Mouse (Mus musculus) MEL (cell line): ENCODE data around the gene Cmtr2. TPM values are rescaled to one million over a fixed set of nuclear protein-coding genes. Genes with fewer than 3 reads are reported as not detected.

Experiments used
- DNase-seq: peaks from one replicate; pipeline ENCODE4 v3.0.0; 2011; ENCODE audit warnings: low read depth, low spot score
- H3K27ac ChIP-seq: 2 replicates; pipeline ENCODE4 v1.5.1; 2012; ENCODE audit warnings: low read depth, mild to moderate bottlenecking, control low read depth, low read length, moderate library complexity; ENCODE audit not compliant: control insufficient read depth
- H3K27me3 ChIP-seq, 2 experiments: fragments of 150-350 bp in 1 of 2; sonication (generic) in 1 of 2; 2 replicates each; pipeline ENCODE4 v1.6.1; 2012; ENCODE audit warnings: low read length in 2 of 2, mild to moderate bottlenecking in 2 of 2, improper control_type of control experiment in 1 of 2, moderate library complexity in 1 of 2; ENCODE audit not compliant: insufficient read depth in 2 of 2, control insufficient read depth in 1 of 2
- H3K36me3 ChIP-seq, 2 experiments: 2 replicates each; pipeline ENCODE4 v1.6.1; 2012 to 2014; ENCODE audit warnings: low read length in 2 of 2, improper control_type of control experiment in 1 of 2, inconsistent platforms in 1 of 2, mild to moderate bottlenecking in 1 of 2; ENCODE audit not compliant: insufficient read depth in 2 of 2, control insufficient read depth in 1 of 2
- H3K4me1 ChIP-seq, 2 experiments: fragments of 150-350 bp in 1 of 2; sonication (generic) in 1 of 2; 2 replicates each; pipeline ENCODE4 v1.6.1; 2012; ENCODE audit warnings: low read length in 2 of 2, improper control_type of control experiment in 1 of 2, mild to moderate bottlenecking in 1 of 2; ENCODE audit not compliant: insufficient read depth in 2 of 2, control insufficient read depth in 1 of 2
- H3K4me3 ChIP-seq, 2 experiments: fragments of 150-350 bp in 1 of 2; sonication (generic) in 1 of 2; 2 replicates each; pipeline ENCODE4 v1.5.1; 2012; ENCODE audit warnings: low read depth in 2 of 2, low read length in 2 of 2, mild to moderate bottlenecking in 2 of 2, moderate library complexity in 2 of 2, control low read depth in 1 of 2, improper control_type of control experiment in 1 of 2; ENCODE audit not compliant: control insufficient read depth in 1 of 2, insufficient read depth in 1 of 2
- H3K79me2 ChIP-seq: 2 replicates; pipeline ENCODE4 v1.6.1; 2012; ENCODE audit warnings: mild to moderate bottlenecking, low read length, moderate library complexity; ENCODE audit not compliant: control insufficient read depth, poor library complexity, insufficient read depth
- H3K9ac ChIP-seq: 2 replicates; pipeline ENCODE4 v1.6.1; 2012; ENCODE audit warnings: low read depth, mild to moderate bottlenecking, control low read depth, low read length, moderate library complexity; ENCODE audit not compliant: control insufficient read depth, poor library complexity, severe bottlenecking
- H3K9me3 ChIP-seq: fragments of 150-350 bp; sonication (generic); replicated peaks from 2 replicates; pipeline ENCODE4 v1.6.1; 2012; ENCODE audit warnings: mild to moderate bottlenecking, low read length, improper control_type of control experiment, moderate library complexity; ENCODE audit not compliant: insufficient read depth
- BHLHE40 ChIP-seq: IDR thresholded peaks from 2 replicates; pipeline ENCODE4 v1.6.1; 2012; ENCODE audit warnings: low read depth, mild to moderate bottlenecking, inconsistent platforms, low read length, improper control_type of control experiment, borderline replicate concordance
- CHD1 ChIP-seq: IDR thresholded peaks from 2 replicates; pipeline ENCODE4 v1.6.1; 2012; ENCODE audit warnings: low read depth, mild to moderate bottlenecking, inconsistent platforms, low read length, improper control_type of control experiment
- CHD2 ChIP-seq: IDR thresholded peaks from 2 replicates; pipeline ENCODE4 v1.6.1; 2011; ENCODE audit warnings: low read length, improper control_type of control experiment
- E2F4 ChIP-seq: IDR thresholded peaks from 2 replicates; pipeline ENCODE4 v1.6.1; 2011; ENCODE audit warnings: low read depth, low read length, improper control_type of control experiment, borderline replicate concordance
- ELF1 ChIP-seq: IDR thresholded peaks from 2 replicates; pipeline ENCODE4 v1.6.1; 2014; ENCODE audit warnings: low read depth, mild to moderate bottlenecking, inconsistent platforms, low read length, improper control_type of control experiment, moderate library complexity
- EP300 ChIP-seq, 2 experiments: IDR thresholded peaks; 2 replicates each; pipeline ENCODE4 v1.6.1; 2011; ENCODE audit warnings: improper control_type of control experiment in 2 of 2, low read length in 2 of 2, low read depth in 1 of 2, mild to moderate bottlenecking in 1 of 2
- ETS1 ChIP-seq: IDR thresholded peaks from 2 replicates; pipeline ENCODE4 v1.6.1; 2012; ENCODE audit warnings: low read depth, mild to moderate bottlenecking, inconsistent platforms, low read length, improper control_type of control experiment, moderate library complexity
- GABPA ChIP-seq: IDR thresholded peaks from 2 replicates; pipeline ENCODE4 v1.6.1; 2012; ENCODE audit warnings: low read depth, mild to moderate bottlenecking, inconsistent platforms, low read length, improper control_type of control experiment, moderate library complexity
- GATA1 ChIP-seq: IDR thresholded peaks from 2 replicates; pipeline ENCODE4 v1.6.1; 2011; ENCODE audit warnings: low read depth, low read length, improper control_type of control experiment
- HCFC1 ChIP-seq: IDR thresholded peaks from 2 replicates; pipeline ENCODE4 v1.6.1; 2012; ENCODE audit warnings: low read depth, mild to moderate bottlenecking, inconsistent platforms, low read length, improper control_type of control experiment, moderate library complexity
- KAT2A ChIP-seq: conservative IDR thresholded peaks from 2 replicates; pipeline ENCODE4 v1.6.1; 2012; ENCODE audit warnings: low read depth, low read length, improper control_type of control experiment, inconsistent platforms
- MAFK ChIP-seq: IDR thresholded peaks from 2 replicates; pipeline ENCODE4 v1.6.1; 2011; ENCODE audit warnings: low read depth, mild to moderate bottlenecking, low read length, improper control_type of control experiment, borderline replicate concordance
- MAX ChIP-seq: IDR thresholded peaks from 2 replicates; pipeline ENCODE4 v1.6.1; 2011; ENCODE audit warnings: low read length, improper control_type of control experiment
- MAZ ChIP-seq: IDR thresholded peaks from 2 replicates; pipeline ENCODE4 v1.6.1; 2012; ENCODE audit warnings: low read depth, mild to moderate bottlenecking, inconsistent platforms, low read length, improper control_type of control experiment
- MEF2A ChIP-seq: IDR thresholded peaks from 2 replicates; pipeline ENCODE4 v1.6.1; 2014; ENCODE audit warnings: low read depth, mild to moderate bottlenecking, inconsistent platforms, low read length, improper control_type of control experiment; ENCODE audit not compliant: poor library complexity, insufficient replicate concordance, severe bottlenecking; ENCODE audit errors: extremely low read depth
- MXI1 ChIP-seq: IDR thresholded peaks from 2 replicates; pipeline ENCODE4 v1.6.1; 2011; ENCODE audit warnings: mild to moderate bottlenecking, low read depth, low read length, improper control_type of control experiment
- MYB ChIP-seq: IDR thresholded peaks from 2 replicates; pipeline ENCODE4 v1.6.1; 2011; ENCODE audit warnings: mild to moderate bottlenecking, low read depth, low read length, improper control_type of control experiment
- MYC ChIP-seq: IDR thresholded peaks from 2 replicates; pipeline ENCODE4 v1.6.1; 2011; ENCODE audit warnings: low read depth, mild to moderate bottlenecking, low read length, improper control_type of control experiment, moderate library complexity
- NELFE ChIP-seq: IDR thresholded peaks from 2 replicates; pipeline ENCODE4 v1.6.1; 2011; ENCODE audit warnings: low read depth, low read length, improper control_type of control experiment
- NRF1 ChIP-seq: IDR thresholded peaks from 2 replicates; pipeline ENCODE4 v1.6.1; 2014; ENCODE audit warnings: low read depth, mild to moderate bottlenecking, inconsistent platforms, low read length, improper control_type of control experiment, moderate library complexity; ENCODE audit not compliant: poor library complexity, insufficient read depth, severe bottlenecking
- POLR2AphosphoS2 ChIP-seq: IDR thresholded peaks from 2 replicates; pipeline ENCODE4 v1.6.1; 2011; ENCODE audit warnings: low read length, improper control_type of control experiment
- POLR2AphosphoS5 ChIP-seq: IDR thresholded peaks from 2 replicates; pipeline ENCODE4 v1.6.1; 2012; ENCODE audit warnings: low read depth, borderline replicate concordance, mild to moderate bottlenecking, inconsistent platforms, low read length, moderate library complexity, mixed read lengths
- RAD21 ChIP-seq: IDR thresholded peaks from 2 replicates; pipeline ENCODE4 v1.6.1; 2011; ENCODE audit warnings: mild to moderate bottlenecking, low read depth, low read length, improper control_type of control experiment
- RCOR1 ChIP-seq: IDR thresholded peaks from 2 replicates; pipeline ENCODE4 v1.6.1; 2012; ENCODE audit warnings: low read depth, mild to moderate bottlenecking, inconsistent platforms, low read length, improper control_type of control experiment
- SIN3A ChIP-seq: IDR thresholded peaks from 2 replicates; pipeline ENCODE4 v1.6.1; 2012; ENCODE audit warnings: low read length, improper control_type of control experiment, inconsistent platforms
- SMC3 ChIP-seq: IDR thresholded peaks from 2 replicates; pipeline ENCODE4 v1.6.1; 2011; ENCODE audit warnings: low read depth, low read length, improper control_type of control experiment
- TAL1 ChIP-seq: IDR thresholded peaks from 2 replicates; pipeline ENCODE4 v1.6.1; 2012; ENCODE audit warnings: mild to moderate bottlenecking, inconsistent platforms, low read length, moderate library complexity, mixed read lengths
- TBP ChIP-seq: IDR thresholded peaks from 2 replicates; pipeline ENCODE4 v1.8.0; 2011; ENCODE audit warnings: low read depth, low read length, improper control_type of control experiment
- TCF12 ChIP-seq: IDR thresholded peaks from 2 replicates; pipeline ENCODE4 v1.6.1; 2014; ENCODE audit warnings: low read depth, mild to moderate bottlenecking, inconsistent platforms, low read length, improper control_type of control experiment, moderate library complexity
- UBTF ChIP-seq: IDR thresholded peaks from 2 replicates; pipeline ENCODE4 v1.6.1; 2012; ENCODE audit warnings: low read depth, mild to moderate bottlenecking, inconsistent platforms, low read length, improper control_type of control experiment, moderate library complexity, borderline replicate concordance; ENCODE audit not compliant: insufficient read depth
- USF1 ChIP-seq: IDR thresholded peaks from 2 replicates; pipeline ENCODE4 v1.6.1; 2014; ENCODE audit warnings: low read depth, mild to moderate bottlenecking, inconsistent platforms, low read length, improper control_type of control experiment, moderate library complexity
- USF2 ChIP-seq, 2 experiments: IDR thresholded peaks; 2 replicates each; pipeline ENCODE4 v1.6.1; 2011 to 2012; ENCODE audit warnings: improper control_type of control experiment in 2 of 2, low read length in 2 of 2, borderline replicate concordance in 1 of 2, inconsistent platforms in 1 of 2, low read depth in 1 of 2, mild to moderate bottlenecking in 1 of 2; ENCODE audit not compliant: insufficient read depth in 1 of 2
- ZC3H11A ChIP-seq: IDR thresholded peaks from 2 replicates; pipeline ENCODE4 v1.6.1; 2012; ENCODE audit warnings: low read depth, mild to moderate bottlenecking, inconsistent platforms, low read length, improper control_type of control experiment
- ZKSCAN1 ChIP-seq: IDR thresholded peaks from 2 replicates; pipeline ENCODE4 v1.6.1; 2012; ENCODE audit warnings: low read depth, mild to moderate bottlenecking, inconsistent platforms, low read length, improper control_type of control experiment, moderate library complexity
- ZMIZ1 ChIP-seq: IDR thresholded peaks from 2 replicates; pipeline ENCODE4 v1.6.1; 2012; ENCODE audit warnings: low read depth, mild to moderate bottlenecking, inconsistent platforms, low read length, improper control_type of control experiment, moderate library complexity
- ZNF384 ChIP-seq: IDR thresholded peaks from 2 replicates; pipeline ENCODE4 v1.6.1; 2012; ENCODE audit warnings: low read depth, mild to moderate bottlenecking, inconsistent platforms, low read length, improper control_type of control experiment
- polyA plus RNA-seq, 2 experiments: library from polyadenylated mRNA; stranded (reverse) in 1 of 2; unstranded in 1 of 2; fragments of >175 nt in 1 of 2; fragments of >200 nt in 1 of 2; gene quantifications; 2 replicates each; pipeline versions ENCODE4 v1.2.1 to v1.2.4; 2012; ENCODE audit warnings: low replicate concordance in 2 of 2, low read depth in 1 of 2; ENCODE audit not compliant: insufficient read length in 2 of 2, insufficient read depth in 1 of 2, missing spikeins in 1 of 2
- total RNA-seq: library from RNA; depleted of rRNA; stranded (reverse); fragments of 300-350 nt; gene quantifications from 2 replicates; pipeline ENCODE4 v1.2.3, GENCODE M21; 2012

Gene Cmtr2
- total and polyA plus RNA-seq, 3 experiments = 11.6 to 23.5 TPM; not detected in 1

- Histone ChIP-seq H3K27me3 (peaks cover 0 to 2% of the 10 kb centered on the region in 2 experiments; a peak in 1 of 4 replicates), H3K27ac (peak overlapping the region; percentile 59)
- TF ChIP-seq CHD1 (no peak), ETS1 (peak; percentile 67), HCFC1 (peak; percentile 85), ZNF384 (no peak), NRF1 (peak; percentile 85), NELFE (peak; percentile 80), MAX (peak; percentile 96), MYC (peak; percentile 89), USF1 (peak; percentile 64; the same call in 1 of the 2 replicates), ZKSCAN1 (no peak), KAT2A (no peak; the same call in 1 of the 2 replicates), ELF1 (peak; percentile 93), USF2 (IDR thresholded peaks at IDR 0.05; ENCODE audit: borderline replicate concordance in 1 of 2, insufficient read depth in 1 of 2, low read depth in 1 of 2, low read length in 2 of 2) (no peak), UBTF (no peak), TCF12 (peak; percentile 51; the same call in 1 of the 2 replicates), ZMIZ1 (0 out of 2 replicates have a peak, but pooled peaks have one; percentile 53), GABPA (no peak), ZC3H11A (no peak), SIN3A (peak; percentile 93), GATA1 (no peak), MAFK (no peak), POLR2AphosphoS5 (no peak), MYB (peak; percentile 56; the same call in 1 of the 2 replicates), RAD21 (no peak), TBP (no peak), POLR2AphosphoS2 (peak; percentile 46; the same call in 1 of the 2 replicates), MEF2A (no peak), RCOR1 (no peak), TAL1 (no peak), E2F4 (no peak), BHLHE40 (peak; percentile 21; the same call in 1 of the 2 replicates), SMC3 (no peak), MXI1 (peak; percentile 96), MAZ (peak; percentile 87; the same call in 1 of the 2 replicates), EP300 (IDR thresholded peaks at IDR 0.05; ENCODE audit: low read depth in 1 of 2, low read length in 2 of 2) (0 out of 4 replicates have a peak, but pooled peaks of 1 of the 2 experiments have one; percentile 30), CHD2 (no peak)
Measured at GRCm38 (mm10) chr8:110217681-110218131, 2.2 kb downstream of the Cmtr2 start.

More at GRCm38 (mm10) chr8:110217681-110218131, 2.2 kb downstream of the Cmtr2 start:
- Histone ChIP-seq H3K4me1 (peaks cover 0 to 11% of the 10 kb centered on the region in 2 experiments; a peak in 2 of 4 replicates), H3K9me3 (no peaks in the 10 kb centered on the region), H3K36me3 (peaks cover 6 to 13% of the 10 kb centered on the region in 2 experiments), H3K4me3 (peak overlapping the region; percentile 68 to 77), H3K79me2 (peaks cover 27% of the 10 kb centered on the region), H3K9ac (peak overlapping the region; percentile 73)
- DNase-seq = peak; percentile 99
